16 mouse cellular contexts compared by ENCODE assay signal in genomic region chr5:65356851-65357250, GRCm38 (mm10). TPM values are rescaled to one million over a fixed set of nuclear protein-coding genes. Genes with fewer than 3 reads are reported as not detected.
A peak's percentile ranks its signal among the peaks of the same experiment; 100 is the strongest.
DNase-seq lines count a peak whose midpoint lies in the region; ATAC-seq and TF ChIP-seq lines count a peak whose summit lies in the region.
"Had no signal": no experiment of that assay in that cellular context is flagged by ENCODE, and none has a peak within 500 bp of the region (broad histone marks: within the 10 kb centered on the region; RNA-seq: fewer than 3 reads in every experiment).

No protein-coding gene starts in this region.

- H3K9me3 ChIP-seq in liver, embryonic 14.5 days (ENCODE audit: control insufficient read depth, low read length): peaks cover 2% of the 10 kb centered on the region; the same call in 1 of the 2 replicates
- H3K9me3 ChIP-seq in heart, embryonic 12.5 days (replicated peaks): 0 out of 2 replicates have a peak, but pooled peaks cover 5% of the 10 kb centered on the region
- H3K9me3 ChIP-seq: limb, embryonic 10.5 days; neural tube, embryonic 15.5 days had no signal

- no peak overlapping the region for H3K27ac ChIP-seq in liver, embryonic 14.5 days
- H3K27ac ChIP-seq in heart, embryonic 12.5 days (ENCODE audit: poor library complexity, severe bottlenecking): no peak overlapping the region
- H3K27ac ChIP-seq: heart, embryonic 13.5 days; hindbrain, embryonic 10.5 days; limb, embryonic 10.5 days; neural tube, embryonic 15.5 days had no signal

- no peak overlapping the region for H3K4me3 ChIP-seq in liver, embryonic 14.5 days (ENCODE audit: insufficient read depth in 1 of 2, low read depth in 2 of 2, low read length in 2 of 2)
- H3K4me3 ChIP-seq in heart, embryonic 12.5 days: no peak overlapping the region
- H3K4me3 ChIP-seq: heart, embryonic 13.5 days; hindbrain, embryonic 10.5 days; limb, embryonic 10.5 days; neural tube, embryonic 15.5 days had no signal

- H3K4me2 ChIP-seq in liver, embryonic 14.5 days (ENCODE audit: low read depth): 0 out of 2 replicates have a peak overlapping the region, but pooled peaks have one; percentile 8
- H3K4me2 ChIP-seq in heart, embryonic 12.5 days: no peak overlapping the region
- H3K4me2 ChIP-seq: heart, embryonic 13.5 days; neural tube, embryonic 15.5 days had no signal

- 64% methylated on average over 6 of the region's 6 CpGs for WGBS in liver, embryonic 14.5 days (ENCODE audit: insufficient replicate concordance)
- 82% methylated on average over 6 of the region's 6 CpGs for WGBS in heart, embryonic 12.5 days

- H3K4me1 ChIP-seq in liver, embryonic 14.5 days (replicated peaks; ENCODE audit: control insufficient read depth in 2 of 2, insufficient read depth in 2 of 2, low read length in 1 of 2): peaks cover 0 to 8% of the 10 kb centered on the region in 2 experiments; a peak in 1 of 4 replicates
- no peaks in the 10 kb centered on the region for H3K4me1 ChIP-seq in heart, embryonic 12.5 days (replicated peaks)
- H3K4me1 ChIP-seq: heart, embryonic 13.5 days; hindbrain, embryonic 10.5 days; limb, embryonic 10.5 days; neural tube, embryonic 15.5 days had no signal

- TF ChIP-seq EP300 in liver, embryonic 14.5 days (IDR thresholded peaks at IDR 0.05; ENCODE audit: low read depth): no peak

- H3K9ac ChIP-seq in liver, embryonic 14.5 days (replicated peaks): no peak overlapping the region
- no peak overlapping the region for H3K9ac ChIP-seq in heart, embryonic 12.5 days
- H3K9ac ChIP-seq: heart, embryonic 13.5 days; neural tube, embryonic 15.5 days had no signal

- peak; percentile 58 for ATAC-seq in liver, embryonic 14.5 days (ENCODE audit: insufficient read depth)
- ATAC-seq in heart, embryonic 12.5 days (ENCODE audit: insufficient number of reproducible peaks, low FRiP score): no peak
- ATAC-seq: activated CD4-positive, CD25-positive, alpha-beta regulatory T cell, adult 4 months; forebrain, embryonic 16.5 days had no signal

- peak; percentile 93 for DNase-seq in adipocyte (ENCODE audit: low spot score)
- peak; percentile 12 for DNase-seq in c-Kit-positive CD71-negative TER-119-negative erythroid progenitor cells, embryonic 14.5 days (ENCODE audit: low read depth)
- DNase-seq in liver, embryonic 14.5 days (ENCODE audit: low read depth in 3 of 3, low spot score in 3 of 3): no peak
- peak; percentile 86 for DNase-seq in lung, postnatal 36 days
- no peak for DNase-seq in thymus, postnatal 25 days
- no peak for DNase-seq in urinary bladder, adult 2 months (ENCODE audit: low spot score)
- DNase-seq: kidney, postnatal 4 days; layer of hippocampus, postnatal 36 days; thymus, adult 18-20 months had no signal

- H3K36me3 ChIP-seq in liver, embryonic 14.5 days (replicated peaks; ENCODE audit: control insufficient read depth, insufficient read depth, low read depth): no peaks in the 10 kb centered on the region
- no peaks in the 10 kb centered on the region for H3K36me3 ChIP-seq in heart, embryonic 12.5 days
- H3K36me3 ChIP-seq: heart, embryonic 13.5 days; hindbrain, embryonic 10.5 days; limb, embryonic 10.5 days; neural tube, embryonic 15.5 days had no signal

- no peak for TF ChIP-seq CTCF in liver, embryonic 14.5 days (IDR thresholded peaks at IDR 0.05; ENCODE audit: low read depth)

- H3K27me3 ChIP-seq in liver, embryonic 14.5 days (ENCODE audit: control insufficient read depth, insufficient read depth, low read length): no peaks in the 10 kb centered on the region
- no peaks in the 10 kb centered on the region for H3K27me3 ChIP-seq in heart, embryonic 12.5 days (replicated peaks)
- H3K27me3 ChIP-seq: heart, embryonic 13.5 days; neural tube, embryonic 15.5 days had no signal

RNA-seq across cellular contexts. Expression of gene Klb, which starts 8.7 kb away (rescaled TPM):
- 3.9 and 4.6 TPM in 2 replicates for polyA plus RNA-seq in liver, embryonic 14.5 days (2012; rRNA removed)
- 8.0 TPM in 2 replicates for polyA plus RNA-seq in liver, embryonic 14.5 days (2014; fragmentation: Nextera tagmentation; extraction: Ambion mirVana)
- polyA plus RNA-seq in urinary bladder, adult 2 months (2012; rRNA removed): 0.25 and 0.40 TPM in 2 replicates
- 0.15 TPM in 1 of 2 replicates, not detected in the other for polyA plus RNA-seq in heart, embryonic 12.5 days (2016; fragmentation: Nextera tagmentation; extraction: Ambion mirVana)
- polyA plus RNA-seq: activated CD4-positive, CD25-positive, alpha-beta regulatory T cell, adult 4 months; hindbrain, embryonic 10.5 days had no signal

RNA-seq across cellular contexts. Expression of gene Rfc1, which starts 21.4 kb away (rescaled TPM):
- polyA plus RNA-seq in liver, embryonic 14.5 days (2012; rRNA removed): 15.5 and 19.0 TPM in 2 replicates
- polyA plus RNA-seq in liver, embryonic 14.5 days (2014; fragmentation: Nextera tagmentation; extraction: Ambion mirVana): 36.4 and 40.4 TPM in 2 replicates
- 21.7 and 24.1 TPM in 2 replicates for polyA plus RNA-seq in urinary bladder, adult 2 months (2012; rRNA removed)
- polyA plus RNA-seq in heart, embryonic 12.5 days (2016; fragmentation: Nextera tagmentation; extraction: Ambion mirVana): 69.3 and 74.6 TPM in 2 replicates

RNA-seq across cellular contexts. Expression of gene Rpl9, which starts 34.4 kb away (rescaled TPM):
- 528 and 683 TPM in 2 replicates for polyA plus RNA-seq in liver, embryonic 14.5 days (2012; rRNA removed)
- 725 and 737 TPM in 2 replicates for polyA plus RNA-seq in liver, embryonic 14.5 days (2014; fragmentation: Nextera tagmentation; extraction: Ambion mirVana)
- polyA plus RNA-seq in urinary bladder, adult 2 months (2012; rRNA removed): 1,417 and 1,614 TPM in 2 replicates
- polyA plus RNA-seq in heart, embryonic 12.5 days (2016; fragmentation: Nextera tagmentation; extraction: Ambion mirVana): 599 and 612 TPM in 2 replicates

RNA-seq across cellular contexts. Expression of gene Lias, which starts 34.4 kb away (rescaled TPM):
- polyA plus RNA-seq in liver, embryonic 14.5 days (2012; rRNA removed): 11.5 and 20.3 TPM in 2 replicates
- polyA plus RNA-seq in liver, embryonic 14.5 days (2014; fragmentation: Nextera tagmentation; extraction: Ambion mirVana): 36.5 and 37.9 TPM in 2 replicates
- polyA plus RNA-seq in urinary bladder, adult 2 months (2012; rRNA removed): 38.6 and 41.1 TPM in 2 replicates
- polyA plus RNA-seq in heart, embryonic 12.5 days (2016; fragmentation: Nextera tagmentation; extraction: Ambion mirVana): 54.0 and 55.6 TPM in 2 replicates

Comparison
In these comparisons a context has a peak if more than half of its experiments do, and no peak if none do; other contexts are left out.
1. DNase-seq: peak in adipocyte (single experiment), c-Kit-positive CD71-negative TER-119-negative erythroid progenitor cells, embryonic 14.5 days (single experiment) and lung, postnatal 36 days (single experiment); none in liver, embryonic 14.5 days (0 of 3), thymus, postnatal 25 days (single experiment) and urinary bladder, adult 2 months (single experiment).